Mouse (Mus musculus): ENCODE results near the gene Trp53i11.

The Trp53i11 gene

DNA sequence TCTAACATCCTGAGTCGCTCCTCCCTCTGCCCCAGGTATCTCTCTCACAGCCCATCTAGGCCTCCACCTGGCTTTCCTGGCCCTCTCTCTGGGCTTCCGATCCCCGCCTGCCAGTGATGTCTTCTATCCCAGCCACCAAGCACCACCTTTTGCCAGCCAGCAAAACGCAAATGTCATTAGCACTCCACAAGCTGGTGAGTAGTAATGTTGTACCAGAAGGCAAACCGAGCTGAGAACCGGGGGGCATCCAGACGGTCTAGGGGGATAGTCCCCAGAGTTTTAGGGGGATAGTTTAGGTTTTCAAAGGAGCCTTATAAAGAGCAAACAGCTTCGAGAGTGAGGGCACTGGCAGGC, 56.7 kb downstream of the Trp53i11 start:
- no peak for DNase-seq

DNA sequence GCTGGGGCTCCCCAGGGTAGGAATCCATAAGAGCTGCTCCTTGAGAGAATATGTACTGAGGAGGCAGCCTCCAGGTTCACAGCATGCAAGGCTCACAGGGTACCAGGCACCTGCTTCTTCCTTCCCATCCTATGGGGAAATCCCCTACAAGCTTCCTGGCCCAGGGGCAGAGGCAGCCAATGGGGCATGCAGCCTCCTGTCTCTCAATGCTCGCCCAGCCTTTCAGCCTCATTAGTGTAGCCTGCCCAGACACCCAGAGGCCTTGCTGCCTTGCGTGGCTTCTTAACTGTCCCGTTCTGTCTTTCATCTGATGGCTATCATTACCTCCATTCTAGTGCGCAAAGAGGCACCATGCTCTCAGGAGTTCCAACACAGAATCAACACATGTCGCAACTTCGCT, 61.7 kb downstream of the Trp53i11 start:
- DNase-seq, result no peak

DNA sequence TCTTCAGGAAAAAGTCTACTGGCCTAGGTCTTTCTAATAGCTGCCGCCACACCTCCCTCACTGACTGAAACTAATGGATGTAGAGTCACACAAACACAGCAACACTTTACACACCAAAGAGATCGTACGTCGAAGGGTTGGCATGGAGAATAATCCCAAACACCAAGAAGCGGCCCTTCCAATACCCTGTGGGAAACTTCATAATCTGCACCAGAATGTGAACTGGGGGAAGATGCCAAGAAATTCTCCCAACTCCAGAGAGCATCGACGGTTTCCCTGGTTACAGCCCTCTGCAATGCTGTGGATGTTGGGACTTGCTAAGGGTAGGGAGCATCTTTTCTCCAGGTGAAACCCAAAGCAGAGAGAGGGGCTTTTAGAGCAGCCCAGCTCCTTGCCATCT, 63.3 kb downstream of the Trp53i11 start:
- no peak for DNase-seq
